Mouse (Mus musculus) E14TG2a.4 (cell line): ENCODE measurements around the gene Epsti1.
A peak's percentile ranks its signal among the peaks of the same experiment; 100 is the strongest.

Experiments
- H3K27me3 ChIP-seq: 2 replicates; pipeline ENCODE4 v1.6.1; 2014; ENCODE audit warnings: low read length, control low read depth; ENCODE audit not compliant: insufficient read depth
- H3K36me3 ChIP-seq: 2 replicates; pipeline ENCODE4 v1.6.1; 2014; ENCODE audit warnings: low read length, control low read depth; ENCODE audit not compliant: insufficient read depth
- H3K4me1 ChIP-seq: replicated peaks from 2 replicates; pipeline ENCODE4 v1.6.1; 2014; ENCODE audit warnings: low read depth, low read length, control low read depth
- H3K4me3 ChIP-seq: replicated peaks from 2 replicates; pipeline ENCODE4 v1.5.1; 2014; ENCODE audit warnings: mild to moderate bottlenecking, low read length
- H3K9me3 ChIP-seq: 2 replicates; pipeline ENCODE4 v1.6.1; 2014; ENCODE audit warnings: low read length, control low read depth
- CTCF ChIP-seq: conservative IDR thresholded peaks from 2 replicates; pipeline ENCODE4 v1.5.1; 2014; ENCODE audit warnings: low read length
- NANOG ChIP-seq: IDR thresholded peaks from 2 replicates; pipeline ENCODE4 v1.6.1; 2014; ENCODE audit warnings: borderline replicate concordance, low read length, mixed read lengths
- POU5F1 ChIP-seq: IDR thresholded peaks from 2 replicates; pipeline ENCODE4 v1.6.1; 2014; ENCODE audit warnings: low read length, borderline replicate concordance

Gene Epsti1

GRCm38 (mm10) chr14:77961741-77962140 lies 57.7 kb downstream of the Epsti1 start:
- no peaks in the 10 kb centered on the region for H3K9me3 ChIP-seq
- no peaks in the 10 kb centered on the region for H3K36me3 ChIP-seq
- H3K4me1 ChIP-seq, result no peaks in the 10 kb centered on the region
- TF ChIP-seq CTCF (no peak), POU5F1 (no peak), NANOG (no peak)
- no peak overlapping the region for H3K4me3 ChIP-seq
- H3K27me3 ChIP-seq, result no peaks in the 10 kb centered on the region; the same call in 1 of the 2 replicates

GRCm38 (mm10) chr14:77963525-77963924 lies 59.5 kb downstream of the Epsti1 start:
- no peak for TF ChIP-seq NANOG
- no peak for TF ChIP-seq POU5F1
- no peak for TF ChIP-seq CTCF
- Histone ChIP-seq H3K4me3 (no peak overlapping the region), H3K27me3 (no peaks in the 10 kb centered on the region; the same call in 1 of the 2 replicates)

GRCm38 (mm10) chr14:77971355-77971754 lies 67.3 kb downstream of the Epsti1 start:
- TF ChIP-seq POU5F1 (no peak), CTCF (no peak), NANOG (no peak)
- no peaks in the 10 kb centered on the region for H3K36me3 ChIP-seq

More at GRCm38 (mm10) chr14:77963525-77963924, 59.5 kb downstream of the Epsti1 start:
- Histone ChIP-seq H3K4me1 (no peaks in the 10 kb centered on the region), H3K9me3 (no peaks in the 10 kb centered on the region), H3K36me3 (no peaks in the 10 kb centered on the region)

GRCm38 (mm10) chr14:77974221-77974620 lies 70.2 kb downstream of the Epsti1 start:
- TF ChIP-seq POU5F1 (no peak), NANOG (no peak), CTCF (no peak)
- Histone ChIP-seq H3K9me3 (0 out of 2 replicates have a peak, but pooled peaks cover 3% of the 10 kb centered on the region), H3K36me3 (no peaks in the 10 kb centered on the region), H3K4me1 (no peaks in the 10 kb centered on the region), H3K27me3 (peaks cover 4% of the 10 kb centered on the region; the same call in 1 of the 2 replicates), H3K4me3 (no peak overlapping the region)

More at GRCm38 (mm10) chr14:77971355-77971754, 67.3 kb downstream of the Epsti1 start:
- H3K4me1 ChIP-seq, result no peaks in the 10 kb centered on the region
- peaks cover 7% of the 10 kb centered on the region; the same call in 1 of the 2 replicates for H3K27me3 ChIP-seq
- H3K9me3 ChIP-seq, result 0 out of 2 replicates have a peak, but pooled peaks cover 3% of the 10 kb centered on the region
- no peak overlapping the region for H3K4me3 ChIP-seq

GRCm38 (mm10) chr14:77975702-77976101 lies 71.7 kb downstream of the Epsti1 start:
- H3K4me1 ChIP-seq, result no peaks in the 10 kb centered on the region
- no peaks in the 10 kb centered on the region for H3K36me3 ChIP-seq
- TF ChIP-seq NANOG (no peak), POU5F1 (no peak), CTCF (no peak)
- H3K9me3 ChIP-seq, result 0 out of 2 replicates have a peak, but pooled peaks cover 3% of the 10 kb centered on the region
- no peak overlapping the region for H3K4me3 ChIP-seq
- H3K27me3 ChIP-seq, result no peaks in the 10 kb centered on the region

GRCm38 (mm10) chr14:77981516-77981915 lies 77.5 kb downstream of the Epsti1 start:
- H3K4me3 ChIP-seq, result no peak overlapping the region
- no peaks in the 10 kb centered on the region for H3K9me3 ChIP-seq
- H3K27me3 ChIP-seq, result no peaks in the 10 kb centered on the region
- H3K4me1 ChIP-seq, result no peaks in the 10 kb centered on the region
- H3K36me3 ChIP-seq, result no peaks in the 10 kb centered on the region
- no peak for TF ChIP-seq CTCF
- no peak for TF ChIP-seq NANOG
- no peak for TF ChIP-seq POU5F1

- Histone ChIP-seq H3K4me1 (peaks cover 7% of the 10 kb centered on the region), H3K9me3 (peaks cover 19% of the 10 kb centered on the region), H3K27me3 (peaks cover 12% of the 10 kb centered on the region), H3K36me3 (no peaks in the 10 kb centered on the region), H3K4me3 (no peak overlapping the region)
- peak; percentile 94 for TF ChIP-seq NANOG
- no peak for TF ChIP-seq POU5F1
Observed at GRCm38 (mm10) chr14:77997731-77998130, 93.7 kb downstream of the Epsti1 start.

- H3K4me3 ChIP-seq, result no peak overlapping the region
- no peaks in the 10 kb centered on the region for H3K9me3 ChIP-seq
- no peaks in the 10 kb centered on the region for H3K4me1 ChIP-seq
- TF ChIP-seq CTCF (no peak), NANOG (no peak), POU5F1 (no peak)
- H3K27me3 ChIP-seq, result 0 out of 2 replicates have a peak, but pooled peaks cover 8% of the 10 kb centered on the region
- H3K36me3 ChIP-seq, result no peaks in the 10 kb centered on the region
Observed at GRCm38 (mm10) chr14:78004486-78004885, 100.4 kb downstream of the Epsti1 start.

GRCm38 (mm10) chr14:78008019-78008418 lies 104.0 kb downstream of the Epsti1 start:
- peaks cover 20% of the 10 kb centered on the region for H3K27me3 ChIP-seq
- no peaks in the 10 kb centered on the region for H3K36me3 ChIP-seq
- H3K4me3 ChIP-seq, result no peak overlapping the region
- no peaks in the 10 kb centered on the region for H3K9me3 ChIP-seq
- H3K4me1 ChIP-seq, result no peaks in the 10 kb centered on the region
- TF ChIP-seq CTCF (no peak), POU5F1 (no peak), NANOG (no peak)
